Mouse (Mus musculus) forebrain, postnatal 0 days (tissue): Measurements from ENCODE around the gene Pias4. TPM values are rescaled to one million over a fixed set of nuclear protein-coding genes. Genes with fewer than 3 reads are reported as not detected.
A peak's percentile ranks its signal among the peaks of the same experiment; 100 is the strongest.

Experiments
- ATAC-seq: fragments of 200-750 bp; cut with Nextera tagmentation; 2 replicates; pipeline ENCODE4 v1.8.0; 2017; ENCODE audit warnings: mild to moderate bottlenecking, moderate library complexity
- DNase-seq: peaks from one replicate; pipeline ENCODE4 v3.0.0-alpha.2; 2015
- H3K27ac ChIP-seq: fragments of 300-500 bp; sonication (generic); 2 replicates; pipeline ENCODE4 v1.5.1; 2014; ENCODE audit warnings: low read depth, mild to moderate bottlenecking, antibody characterized with exemption, low read length, moderate library complexity, mixed read lengths
- H3K27me3 ChIP-seq: fragments of 300-500 bp; sonication (generic); 2 replicates; pipeline ENCODE4 v1.6.1; 2014; ENCODE audit warnings: mild to moderate bottlenecking, low read length, mixed read lengths; ENCODE audit not compliant: insufficient read depth
- H3K36me3 ChIP-seq: fragments of 300-500 bp; sonication (generic); 2 replicates; pipeline ENCODE4 v1.6.1; 2014; ENCODE audit warnings: mild to moderate bottlenecking, moderate library complexity; ENCODE audit not compliant: insufficient read depth
- H3K4me1 ChIP-seq: fragments of 300-500 bp; sonication (generic); 2 replicates; pipeline ENCODE4 v1.6.1; 2014; ENCODE audit warnings: antibody characterized with exemption; ENCODE audit not compliant: insufficient read depth
- H3K4me2 ChIP-seq: fragments of 300-500 bp; sonication (generic); 2 replicates; pipeline ENCODE4 v1.6.1; 2014; ENCODE audit warnings: low read depth, mild to moderate bottlenecking, moderate library complexity
- H3K4me3 ChIP-seq: fragments of 300-500 bp; sonication (generic); 2 replicates; pipeline ENCODE4 v1.5.1; 2014; ENCODE audit warnings: low read depth, low read length, mixed read lengths
- H3K9ac ChIP-seq: fragments of 300-500 bp; sonication (generic); 2 replicates; pipeline ENCODE4 v1.6.1; 2014; ENCODE audit warnings: mild to moderate bottlenecking
- H3K9me3 ChIP-seq: fragments of 300-500 bp; sonication (generic); 2 replicates; pipeline ENCODE4 v1.6.1; 2016; ENCODE audit warnings: low read length
- CTCF ChIP-seq: sonication (generic); IDR thresholded peaks from 2 replicates; pipeline ENCODE4 v1.5.1; 2016; ENCODE audit warnings: antibody characterized with exemption, control low read depth, low read depth
- WGBS: fragments of 180-500 bp; shearing (Covaris S2); extraction: QIAGEN DNeasy Blood & Tissue Kit; methylation state at CpG from one replicate; pipeline ENCODE4 v1.1.7; 2014; 5-methylcytosine and 5-hydroxymethylcytosine counted together
- polyA plus RNA-seq: library from polyadenylated mRNA; unstranded; fragments of >200 nt; fragmentation: Nextera tagmentation; extraction: Ambion mirVana; gene quantifications from 2 replicates; pipeline ENCODE4 v1.2.1, GENCODE M21; 2015
- total RNA-seq: library from RNA; depleted of rRNA; stranded (reverse); fragments of >200 nt; gene quantifications from 2 replicates; pipeline ENCODE4 v1.2.3, GENCODE M21; 2014

The Pias4 gene
- total and polyA plus RNA-seq, 2 experiments from 2014 or later, result 30.1 to 35.8 TPM

GRCm38 (mm10) chr10:81168521-81169244, 960 bp upstream of the Pias4 start:
- no peaks in the 10 kb centered on the region for H3K9me3 ChIP-seq
- TF ChIP-seq CTCF, result no peak
- H3K4me1 ChIP-seq, result peaks cover 11% of the 10 kb centered on the region
- peak; percentile 83 for DNase-seq
- peaks cover 2% of the 10 kb centered on the region; the same call in 1 of the 2 replicates for H3K36me3 ChIP-seq
- peak overlapping the region; percentile 74 for H3K4me2 ChIP-seq
- peak overlapping the region; percentile 59 for H3K9ac ChIP-seq
- 2% methylated on average over 29 of the region's 29 CpGs for WGBS
- peak overlapping the region; percentile 43 for H3K4me3 ChIP-seq
- peak overlapping the region; percentile 69 for H3K27ac ChIP-seq
- ATAC-seq, result peak; percentile 47
- H3K27me3 ChIP-seq, result no peaks in the 10 kb centered on the region

- 7% methylated on average over 5 of the region's 5 CpGs for WGBS
- Histone ChIP-seq H3K9me3 (no peaks in the 10 kb centered on the region), H3K9ac (peak overlapping the region; percentile 59; the same call in 1 of the 2 replicates), H3K4me3 (peak overlapping the region; percentile 43), H3K27ac (peak overlapping the region; percentile 69), H3K27me3 (no peaks in the 10 kb centered on the region), H3K36me3 (peaks cover 5% of the 10 kb centered on the region; the same call in 1 of the 2 replicates), H3K4me2 (peak overlapping the region; percentile 74), H3K4me1 (peaks cover 7% of the 10 kb centered on the region)
- DNase-seq, result no peak
- no peak for TF ChIP-seq CTCF
- ATAC-seq, result peak; percentile 64
Measured at GRCm38 (mm10) chr10:81168087-81168431, 336 bp upstream of the Pias4 start.

- Histone ChIP-seq H3K27ac (no peak overlapping the region), H3K4me3 (no peak overlapping the region), H3K4me2 (no peak overlapping the region), H3K36me3 (peaks cover 24% of the 10 kb centered on the region; the same call in 1 of the 2 replicates), H3K4me1 (peaks cover 7% of the 10 kb centered on the region), H3K9me3 (no peaks in the 10 kb centered on the region), H3K9ac (no peak overlapping the region), H3K27me3 (no peaks in the 10 kb centered on the region)
- DNase-seq (no peak), ATAC-seq (no peak)
- WGBS, result 89% methylated on average over 8 of the region's 8 CpGs
- no peak for TF ChIP-seq CTCF
Measured at GRCm38 (mm10) chr10:81165118-81165517, 2.6 kb downstream of the Pias4 start.

GRCm38 (mm10) chr10:81162318-81162652, 5.4 kb downstream of the Pias4 start:
- 69% methylated on average over 2 of the region's 2 CpGs for WGBS
- no peak for DNase-seq
- H3K9me3 ChIP-seq, result no peaks in the 10 kb centered on the region
- peaks cover 4% of the 10 kb centered on the region for H3K4me1 ChIP-seq
- H3K27ac ChIP-seq, result no peak overlapping the region
- no peak overlapping the region for H3K4me3 ChIP-seq
- TF ChIP-seq CTCF, result no peak
- no peak overlapping the region for H3K9ac ChIP-seq
- peaks cover 43% of the 10 kb centered on the region for H3K36me3 ChIP-seq
- H3K27me3 ChIP-seq, result no peaks in the 10 kb centered on the region
- no peak for ATAC-seq
- no peak overlapping the region for H3K4me2 ChIP-seq

- Histone ChIP-seq H3K9ac (no peak overlapping the region), H3K27ac (no peak overlapping the region), H3K4me3 (no peak overlapping the region), H3K4me1 (peaks cover 1% of the 10 kb centered on the region), H3K9me3 (no peaks in the 10 kb centered on the region), H3K36me3 (peaks cover 48% of the 10 kb centered on the region), H3K4me2 (no peak overlapping the region), H3K27me3 (no peaks in the 10 kb centered on the region)
- WGBS, result 88% methylated on average over 8 of the region's 8 CpGs
- no peak for TF ChIP-seq CTCF
- DNase-seq (no peak), ATAC-seq (no peak)
Measured at GRCm38 (mm10) chr10:81161602-81162317, 6.0 kb downstream of the Pias4 start.

- DNase-seq (no peak), ATAC-seq (no peak)
- Histone ChIP-seq H3K4me2 (no peak overlapping the region), H3K4me1 (no peaks in the 10 kb centered on the region), H3K9ac (no peak overlapping the region), H3K4me3 (no peak overlapping the region), H3K27ac (no peak overlapping the region), H3K36me3 (peaks cover 62% of the 10 kb centered on the region), H3K9me3 (no peaks in the 10 kb centered on the region), H3K27me3 (no peaks in the 10 kb centered on the region)
- WGBS, result 89% methylated on average over 6 of the region's 6 CpGs
- TF ChIP-seq CTCF, result no peak
Measured at GRCm38 (mm10) chr10:81154736-81155135, 13.0 kb downstream of the Pias4 start.

DNA sequence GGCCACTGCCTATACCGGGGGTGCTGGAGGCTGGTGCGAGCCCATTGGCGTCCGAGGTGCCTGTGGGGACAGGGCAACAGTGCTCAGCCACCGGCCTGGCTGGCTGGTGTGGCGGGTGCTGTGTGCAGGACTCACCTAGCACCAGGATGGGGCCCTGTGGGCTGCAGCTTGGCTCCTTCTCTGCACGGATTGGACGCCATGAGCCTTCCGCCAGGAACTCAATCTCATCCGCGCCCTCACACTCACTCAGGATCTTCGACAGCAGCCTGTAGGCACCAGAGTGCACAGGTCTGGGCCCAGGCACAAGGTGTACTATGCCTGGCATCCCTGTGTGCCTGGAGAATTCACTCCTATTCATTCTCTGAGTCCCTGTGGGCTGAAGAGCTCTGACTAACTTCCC, 13.4 kb downstream of the Pias4 start:
- Histone ChIP-seq H3K4me1 (no peaks in the 10 kb centered on the region), H3K27me3 (no peaks in the 10 kb centered on the region), H3K9ac (no peak overlapping the region), H3K4me2 (no peak overlapping the region), H3K9me3 (no peaks in the 10 kb centered on the region), H3K36me3 (peaks cover 59% of the 10 kb centered on the region), H3K4me3 (no peak overlapping the region), H3K27ac (no peak overlapping the region)
- TF ChIP-seq CTCF, result no peak
- WGBS, result 89% methylated on average over 12 of the region's 12 CpGs
- DNase-seq (no peak), ATAC-seq (no peak)
